17 mouse cellular contexts compared by ENCODE assay signal in genomic region chr1:143524522-143524865, GRCm38 (mm10).
DNase-seq lines count a peak whose midpoint lies in the region; ATAC-seq and TF ChIP-seq lines count a peak whose summit lies in the region.
"Had no signal": no experiment of that assay in that cellular context is flagged by ENCODE, and none has a peak within 500 bp of the region (broad histone marks: within the 10 kb centered on the region; RNA-seq: fewer than 3 reads in every experiment).

No protein-coding gene starts in this region.

- intact Hi-C loops in heart, postnatal 25 days (cut with DNase I) = no loop called here
- intact Hi-C loops in heart, postnatal 10 days (cut with DNase I) = no loop called here

- no peaks in the 10 kb centered on the region for H3K36me3 ChIP-seq in embryonic facial prominence, embryonic 15.5 days
- no peaks in the 10 kb centered on the region for H3K36me3 ChIP-seq in hindbrain, embryonic 16.5 days (ENCODE audit: control insufficient read depth, insufficient read depth, low read length)
- H3K36me3 ChIP-seq: forebrain, embryonic 15.5 days; neural tube, embryonic 13.5 days had no signal

- H3K9ac ChIP-seq in embryonic facial prominence, embryonic 15.5 days = no peak overlapping the region
- H3K9ac ChIP-seq in hindbrain, embryonic 16.5 days (ENCODE audit: low read depth, low read length) = no peak overlapping the region
- H3K9ac ChIP-seq: forebrain, embryonic 15.5 days; neural tube, embryonic 13.5 days had no signal

- peak; percentile 57; the same call in 1 of the 2 replicates for ATAC-seq in embryonic facial prominence, embryonic 15.5 days (ENCODE audit: insufficient number of reproducible peaks, low FRiP score, low TSS enrichment, low read depth)
- ATAC-seq in hindbrain, embryonic 16.5 days = no peak
- ATAC-seq: forebrain, embryonic 15.5 days; inflammation-experienced regulatory T-cells, adult 6 months had no signal

- H3K4me1 ChIP-seq in embryonic facial prominence, embryonic 15.5 days = no peaks in the 10 kb centered on the region
- H3K4me1 ChIP-seq in lung, adult 2 months (ENCODE audit: control insufficient read depth, insufficient read depth, low read length) = no peaks in the 10 kb centered on the region
- no peaks in the 10 kb centered on the region for H3K4me1 ChIP-seq in hindbrain, embryonic 16.5 days (ENCODE audit: control insufficient read depth, insufficient read depth, low read depth, low read length)
- H3K4me1 ChIP-seq: forebrain, embryonic 15.5 days; neural tube, embryonic 13.5 days had no signal

- H3K27ac ChIP-seq in embryonic facial prominence, embryonic 15.5 days (replicated peaks) = no peak overlapping the region
- no peak overlapping the region for H3K27ac ChIP-seq in hindbrain, embryonic 16.5 days (ENCODE audit: low read depth, low read length)
- H3K27ac ChIP-seq: forebrain, embryonic 15.5 days; neural tube, embryonic 13.5 days had no signal

- 20% methylated on average over 5 of the region's 5 CpGs for WGBS in embryonic facial prominence, embryonic 15.5 days
- WGBS in lung, adult 2 months = 39% methylated on average over 5 of the region's 5 CpGs
- WGBS in hindbrain, embryonic 16.5 days = 73% methylated on average over 5 of the region's 5 CpGs

- peak; percentile 92 for DNase-seq in heart, adult 11 months
- no peak for DNase-seq in heart, postnatal 25 days (ENCODE audit: low spot score)
- DNase-seq in heart, adult 8-10 months (ENCODE audit: low spot score) = peak; percentile 37
- DNase-seq in heart, postnatal 10 days = peak; percentile 44 to 56
- no peak for DNase-seq in adrenal gland, postnatal 10 days
- DNase-seq in lung, adult 2 months = no peak
- DNase-seq: adrenal gland, adult 8-10 months; kidney, postnatal 25 days; layer of hippocampus, postnatal 36 days; lung, adult 18-20 months; retina, postnatal 1 day; thymus, adult 18-20 months had no signal

- H3K4me3 ChIP-seq in embryonic facial prominence, embryonic 15.5 days (replicated peaks) = no peak overlapping the region
- no peak overlapping the region for H3K4me3 ChIP-seq in lung, adult 2 months (replicated peaks; ENCODE audit: extremely low read depth, low read depth, low read length)
- H3K4me3 ChIP-seq in hindbrain, embryonic 16.5 days (ENCODE audit: low read length) = no peak overlapping the region
- H3K4me3 ChIP-seq: forebrain, embryonic 15.5 days; neural tube, embryonic 13.5 days had no signal

- no peak for TF ChIP-seq CTCF in lung, adult 2 months (IDR thresholded peaks at IDR 0.05; ENCODE audit: insufficient read depth, low read length)

- H3K4me2 ChIP-seq in embryonic facial prominence, embryonic 15.5 days (replicated peaks) = no peak overlapping the region
- H3K4me2 ChIP-seq in hindbrain, embryonic 16.5 days (ENCODE audit: low read length) = no peak overlapping the region
- H3K4me2 ChIP-seq: forebrain, embryonic 15.5 days; neural tube, embryonic 13.5 days had no signal

- TF ChIP-seq POLR2A in lung, adult 2 months (IDR thresholded peaks at IDR 0.05; ENCODE audit: borderline replicate concordance, extremely low read depth, low read depth, low read length) = no peak

- no peaks in the 10 kb centered on the region for H3K9me3 ChIP-seq in embryonic facial prominence, embryonic 15.5 days (replicated peaks)
- H3K9me3 ChIP-seq in hindbrain, embryonic 16.5 days (ENCODE audit: control insufficient read depth, low read length) = no peaks in the 10 kb centered on the region
- H3K9me3 ChIP-seq: forebrain, embryonic 15.5 days; neural tube, embryonic 13.5 days had no signal

- no peaks in the 10 kb centered on the region for H3K27me3 ChIP-seq in embryonic facial prominence, embryonic 15.5 days
- H3K27me3 ChIP-seq in hindbrain, embryonic 16.5 days (replicated peaks; ENCODE audit: control insufficient read depth, insufficient read depth, low read length) = no peaks in the 10 kb centered on the region
- H3K27me3 ChIP-seq: forebrain, embryonic 15.5 days; neural tube, embryonic 13.5 days had no signal

Comparison
In these comparisons a context has a peak if more than half of its experiments do, and no peak if none do; other contexts are left out.
1. DNase-seq: peak in heart, adult 11 months (single experiment), heart, adult 8-10 months (single experiment) and heart, postnatal 10 days (2 of 2); none in heart, postnatal 25 days (single experiment), adrenal gland, postnatal 10 days (single experiment) and lung, adult 2 months (single experiment).